Mouse (Mus musculus) ES-Bruce4 (cell line): Measurements from ENCODE around the gene Ccdc71. TPM values are rescaled to one million over a fixed set of nuclear protein-coding genes. Genes with fewer than 3 reads are reported as not detected.
A peak's percentile ranks its signal among the peaks of the same experiment; 100 is the strongest.

ENCODE experiments used
- H3K27ac ChIP-seq: 2 replicates; pipeline ENCODE4 v1.5.1; 2012; ENCODE audit warnings: low read length, inconsistent platforms; ENCODE audit not compliant: insufficient read depth
- H3K27me3 ChIP-seq: 2 replicates; pipeline ENCODE4 v1.6.1; 2012; ENCODE audit warnings: mild to moderate bottlenecking, low read length, inconsistent platforms; ENCODE audit not compliant: control insufficient read depth, poor library complexity, insufficient read depth, severe bottlenecking
- H3K36me3 ChIP-seq: 2 replicates; pipeline ENCODE4 v1.6.1; 2012; ENCODE audit warnings: inconsistent platforms, mild to moderate bottlenecking, low read length, moderate library complexity; ENCODE audit not compliant: control insufficient read depth, poor library complexity, insufficient read depth, severe bottlenecking
- H3K4me1 ChIP-seq: one replicate; pipeline ENCODE4 v1.8.1; 2011; ENCODE audit warnings: low read length; ENCODE audit not compliant: control insufficient read depth, insufficient read depth
- H3K4me3 ChIP-seq: 2 replicates; pipeline ENCODE4 v1.5.1; 2011; ENCODE audit warnings: low read depth, mild to moderate bottlenecking, low read length
- H3K9ac ChIP-seq: 2 replicates; pipeline ENCODE4 v1.6.1; 2012; ENCODE audit warnings: low read depth, mild to moderate bottlenecking, inconsistent platforms; ENCODE audit not compliant: poor library complexity, severe bottlenecking
- H3K9me3 ChIP-seq: replicated peaks from 2 replicates; pipeline ENCODE4 v1.6.1; 2012; ENCODE audit warnings: mild to moderate bottlenecking, low read length, inconsistent platforms; ENCODE audit not compliant: control insufficient read depth, poor library complexity, insufficient read depth, severe bottlenecking
- CTCF ChIP-seq: IDR thresholded peaks from one replicate; pipeline ENCODE4 v1.8.1; 2011; ENCODE audit warnings: low read depth, low read length
- EP300 ChIP-seq: IDR thresholded peaks from 2 replicates; pipeline ENCODE4 v1.6.1; 2011; ENCODE audit warnings: low read depth, low read length; ENCODE audit not compliant: insufficient read depth
- POLR2A ChIP-seq: IDR thresholded peaks from one replicate; pipeline ENCODE4 v1.8.1; 2011; ENCODE audit warnings: low read length; ENCODE audit not compliant: insufficient read depth
- polyA plus RNA-seq: library from polyadenylated mRNA; stranded (reverse); fragments of >200 nt; gene quantifications from 2 replicates; pipeline ENCODE4 v1.2.4, GENCODE M21; 2011; ENCODE audit warnings: low read depth; ENCODE audit not compliant: missing spikeins, insufficient read depth, insufficient read length

The Ccdc71 gene
- polyA plus RNA-seq, 1 experiment = 31.6 TPM

GRCm38 (mm10) chr9:108494146-108494825, 34.0 kb downstream of the Ccdc71 start:
- Histone ChIP-seq H3K4me3 (no peak overlapping the region), H3K9ac (no peak overlapping the region), H3K36me3 (peaks cover 54% of the 10 kb centered on the region), H3K4me1 (no peaks in the 10 kb centered on the region), H3K9me3 (no peaks in the 10 kb centered on the region), H3K27ac (no peak overlapping the region), H3K27me3 (no peaks in the 10 kb centered on the region)
- TF ChIP-seq CTCF = no peak
- TF ChIP-seq POLR2A = no peak
- no peak for TF ChIP-seq EP300

GRCm38 (mm10) chr9:108494905-108495304, 34.6 kb downstream of the Ccdc71 start:
- H3K4me1 ChIP-seq = no peaks in the 10 kb centered on the region
- no peak for TF ChIP-seq POLR2A
- no peak for TF ChIP-seq EP300
- TF ChIP-seq CTCF = no peak
- H3K4me3 ChIP-seq = no peak overlapping the region
- H3K9me3 ChIP-seq = no peaks in the 10 kb centered on the region
- no peaks in the 10 kb centered on the region for H3K27me3 ChIP-seq
- peaks cover 54% of the 10 kb centered on the region for H3K36me3 ChIP-seq
- no peak overlapping the region for H3K9ac ChIP-seq
- H3K27ac ChIP-seq = no peak overlapping the region

GRCm38 (mm10) chr9:108499231-108499630, 38.9 kb downstream of the Ccdc71 start:
- H3K27me3 ChIP-seq = no peaks in the 10 kb centered on the region
- TF ChIP-seq POLR2A (no peak), EP300 (no peak), CTCF (no peak)
- no peaks in the 10 kb centered on the region for H3K4me1 ChIP-seq
- H3K36me3 ChIP-seq = peaks cover 58% of the 10 kb centered on the region
- H3K9me3 ChIP-seq = no peaks in the 10 kb centered on the region
- no peak overlapping the region for H3K27ac ChIP-seq
- H3K4me3 ChIP-seq = no peak overlapping the region
- H3K9ac ChIP-seq = no peak overlapping the region

GRCm38 (mm10) chr9:108499943-108500342, 39.6 kb downstream of the Ccdc71 start:
- TF ChIP-seq POLR2A (no peak), CTCF (no peak), EP300 (no peak)
- Histone ChIP-seq H3K27ac (no peak overlapping the region), H3K9ac (no peak overlapping the region), H3K4me1 (no peaks in the 10 kb centered on the region), H3K4me3 (no peak overlapping the region), H3K36me3 (peaks cover 52% of the 10 kb centered on the region), H3K9me3 (no peaks in the 10 kb centered on the region), H3K27me3 (no peaks in the 10 kb centered on the region)

GRCm38 (mm10) chr9:108506901-108507300, 46.6 kb downstream of the Ccdc71 start:
- H3K4me3 ChIP-seq = no peak overlapping the region
- TF ChIP-seq POLR2A (no peak), CTCF (no peak), EP300 (no peak)
- H3K9me3 ChIP-seq = no peaks in the 10 kb centered on the region
- H3K27ac ChIP-seq = peak overlapping the region; percentile 40; the same call in 1 of the 2 replicates
- no peaks in the 10 kb centered on the region for H3K27me3 ChIP-seq
- H3K9ac ChIP-seq = 0 out of 2 replicates have a peak overlapping the region, but pooled peaks have one; percentile 1
- H3K4me1 ChIP-seq = peaks cover 3% of the 10 kb centered on the region
- peaks cover 22% of the 10 kb centered on the region for H3K36me3 ChIP-seq

DNA sequence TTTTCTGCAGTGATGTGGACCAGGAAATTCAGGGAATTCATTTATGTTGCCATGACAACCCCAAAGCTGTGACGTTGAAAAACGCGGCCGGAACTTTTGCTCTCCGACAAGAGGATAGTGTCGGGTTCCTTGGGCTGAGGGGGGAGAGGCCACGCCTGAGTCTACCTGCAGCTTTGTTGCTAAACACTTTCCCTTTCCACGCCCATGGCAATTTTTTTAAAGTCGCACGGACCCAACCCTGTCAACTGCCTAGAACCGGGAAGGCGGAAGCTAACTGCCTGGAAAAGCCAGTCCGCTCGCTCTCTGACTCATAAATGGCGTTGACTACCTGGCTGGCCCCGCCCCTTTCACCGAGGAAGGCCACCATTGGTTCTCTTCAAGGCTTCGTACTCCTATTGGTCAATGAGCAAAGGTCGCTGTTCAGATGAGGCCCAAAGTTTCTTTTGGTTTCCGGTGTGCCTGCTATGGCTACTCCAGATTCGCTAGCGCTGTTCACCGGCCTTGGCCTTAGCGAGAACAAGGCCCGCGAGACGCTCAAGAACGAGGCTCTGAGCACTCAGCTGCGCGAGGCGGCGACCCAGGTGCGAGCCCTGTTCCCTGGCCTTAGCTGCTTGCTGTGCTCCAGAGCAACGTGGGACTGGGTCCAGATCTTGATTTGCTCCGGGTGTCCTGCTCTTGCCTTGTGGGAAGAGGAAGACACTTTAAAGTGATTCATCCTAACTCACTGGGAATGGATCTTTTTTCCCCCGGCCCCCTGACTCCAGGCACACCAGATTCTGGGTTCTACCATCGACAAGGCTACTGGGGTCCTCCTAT, 47.5 kb downstream of the Ccdc71 start, which contains the start of gene Qars:
Gene Qars (plus strand): TSS at position 88 of the 816 bp plus-strand sequence.
- peaks cover 30% of the 10 kb centered on the region for H3K36me3 ChIP-seq

More for the DNA sequence above, 47.5 kb downstream of the Ccdc71 start, which contains the start of gene Qars:
- Histone ChIP-seq H3K27me3 (no peaks in the 10 kb centered on the region), H3K27ac (peak within 1 kb of the TSS; percentile 40), H3K9ac (peak within 1 kb of the TSS; percentile 58), H3K4me3 (peak within 1 kb of the TSS; percentile 92), H3K9me3 (no peaks in the 10 kb centered on the region), H3K4me1 (peaks cover 3% of the 10 kb centered on the region)
- TF ChIP-seq CTCF (no peak), POLR2A (peak; percentile 25), EP300 (0 out of 2 replicates have a peak, but pooled peaks have one; percentile 7)
